In the genomic region with DNA sequence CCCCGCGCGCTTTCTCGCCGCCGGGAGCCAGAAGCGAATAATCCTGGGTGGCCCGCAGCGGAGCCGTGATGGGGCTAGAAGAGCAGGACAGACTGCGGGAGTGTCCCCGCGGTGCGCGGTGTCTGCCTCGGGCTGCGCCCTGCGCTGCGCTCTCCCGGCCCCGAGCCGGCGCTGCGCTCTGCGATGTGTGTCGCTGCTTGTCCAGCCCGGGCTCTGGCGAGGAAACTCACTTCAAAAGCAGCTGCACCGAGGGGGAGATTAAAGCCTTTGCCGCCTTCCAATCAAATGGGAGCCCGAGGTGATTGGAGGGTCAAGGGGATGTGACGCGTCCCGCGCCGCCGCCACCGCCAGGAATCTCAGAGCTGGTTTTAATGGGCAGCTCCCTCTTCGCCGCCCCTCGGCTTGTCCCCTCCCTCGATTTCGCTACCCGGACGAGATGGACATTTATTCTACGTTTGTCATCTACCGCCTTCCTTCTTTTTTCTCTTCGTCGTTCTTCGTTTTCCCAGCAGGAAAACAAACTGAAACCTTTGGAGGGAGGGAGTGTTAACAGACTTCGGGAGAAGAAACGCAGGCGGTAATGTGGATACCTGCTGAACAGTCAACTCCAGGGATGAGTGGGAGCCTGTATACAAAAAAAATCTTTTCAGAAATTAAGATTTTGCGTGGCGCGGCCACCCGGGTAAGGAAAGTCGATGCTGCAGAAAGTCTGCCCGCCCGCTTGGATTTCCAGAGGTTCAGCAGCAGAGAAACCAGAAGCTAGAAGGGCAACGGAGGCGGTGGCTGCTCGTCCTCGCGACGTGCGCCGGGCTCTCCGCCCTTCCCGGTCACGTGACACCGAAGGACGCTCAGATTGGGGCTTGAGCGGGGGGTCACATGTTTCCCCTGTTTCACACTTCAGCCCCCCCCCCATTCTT, we compare ENCODE assay signal across 8 mouse cellular contexts. TPM values are rescaled to one million over a fixed set of nuclear protein-coding genes. Genes with fewer than 3 reads are reported as not detected.
DNase-seq lines count a peak whose midpoint lies in the region; ATAC-seq lines count a peak whose summit lies in the region.

No protein-coding gene starts in this region.

- H3K27me3 ChIP-seq in hindbrain, embryonic 12.5 days: peaks cover 34% of the 10 kb centered on the region

- no peaks in the 10 kb centered on the region for H3K9me3 ChIP-seq in hindbrain, embryonic 12.5 days (replicated peaks)

- H3K36me3 ChIP-seq in hindbrain, embryonic 12.5 days: peaks cover 12% of the 10 kb centered on the region

- peak overlapping the region; percentile 83 for H3K4me3 ChIP-seq in hindbrain, embryonic 12.5 days

- H3K27ac ChIP-seq in hindbrain, embryonic 12.5 days: peak overlapping the region; percentile 99

- under 1% methylated on average over 72 of the region's 74 CpGs for WGBS in hindbrain, embryonic 12.5 days

- H3K9ac ChIP-seq in hindbrain, embryonic 12.5 days: peak overlapping the region; percentile 97

- DNase-seq in Muller cell, postnatal 12 days (ENCODE audit: inconsistent ontology term): peak; percentile 99
- DNase-seq in cerebellum, adult 9-11 months: peak; percentile 82
- peak; percentile 83 to 90 for DNase-seq in frontal cortex, postnatal 14 days (ENCODE audit: low spot score in 2 of 2)
- DNase-seq in left cerebral cortex, adult 11 months (ENCODE audit: low spot score): peak; percentile 88
- peak; percentile 99 for DNase-seq in lung, postnatal 36 days
- peak; percentile 99 for DNase-seq in retina, postnatal 1 day
- peak; percentile 92 to 98 for DNase-seq in urinary bladder, postnatal 36 days (ENCODE audit: low spot score in 2 of 2)

- ATAC-seq in hindbrain, embryonic 12.5 days (ENCODE audit: low FRiP score): peak; percentile 85

- peak overlapping the region; percentile 76 for H3K4me2 ChIP-seq in hindbrain, embryonic 12.5 days (replicated peaks)

- peaks cover 44% of the 10 kb centered on the region for H3K4me1 ChIP-seq in hindbrain, embryonic 12.5 days

RNA-seq across cellular contexts. Expression of gene Zfp503, which starts 1.5 kb away (rescaled TPM):
- polyA plus RNA-seq in hindbrain, embryonic 12.5 days (2016; fragmentation: Nextera tagmentation; extraction: Ambion mirVana): 39.0 and 45.6 TPM in 2 replicates

RNA-seq across cellular contexts. Expression of gene Lrmda, which starts 31.6 kb away (rescaled TPM):
- polyA plus RNA-seq in hindbrain, embryonic 12.5 days (2016; fragmentation: Nextera tagmentation; extraction: Ambion mirVana): 0.53 and 0.83 TPM in 2 replicates

Comparison
In these comparisons a context has a peak if more than half of its experiments do, and no peak if none do; other contexts are left out.
1. Peak in every context shown above with its lines: DNase-seq, ATAC-seq, H3K4me3 ChIP-seq and H3K27ac ChIP-seq.